Mouse (Mus musculus) heart, adult 2 months (tissue): Measurements from ENCODE around the gene Zer1. TPM values are rescaled to one million over a fixed set of nuclear protein-coding genes. Genes with fewer than 3 reads are reported as not detected.
A peak's percentile ranks its signal among the peaks of the same experiment; 100 is the strongest.
"Not testable (repeated sequence)": the region's sequence is repeated elsewhere in the genome, so short reads cannot be mapped to it uniquely, and the experiment has no call there.

Source experiments
- DNase-seq, 2 experiments: peaks; one replicate each; pipeline ENCODE4 v3.0.0; 2021
- H3K27ac ChIP-seq: fragments of 200-600 bp; 2 replicates; pipeline ENCODE4 v1.8.1; 2022
- H3K27me3 ChIP-seq: fragments of 200-500 bp; 2 replicates; pipeline ENCODE4 v1.6.1; 2012; ENCODE audit warnings: mild to moderate bottlenecking, low read length, inconsistent platforms, mixed read lengths; ENCODE audit not compliant: control insufficient read depth, insufficient read depth
- H3K36me3 ChIP-seq: fragments of 200-500 bp; 2 replicates; pipeline ENCODE4 v1.6.1; 2012; ENCODE audit warnings: low read length, inconsistent platforms; ENCODE audit not compliant: control insufficient read depth, insufficient read depth
- H3K4me1 ChIP-seq: fragments of 200-500 bp; 2 replicates; pipeline ENCODE4 v1.6.1; 2011; ENCODE audit warnings: low read length; ENCODE audit not compliant: control insufficient read depth, insufficient read depth
- H3K4me3 ChIP-seq: fragments of 200-600 bp; 2 replicates; pipeline ENCODE4 v1.8.1; 2022
- H3K79me2 ChIP-seq: fragments of 200-500 bp; replicated peaks from 2 replicates; pipeline ENCODE4 v1.6.1; 2012; ENCODE audit warnings: mild to moderate bottlenecking, inconsistent platforms, low read length, moderate library complexity, mixed read lengths; ENCODE audit not compliant: control insufficient read depth, insufficient read depth
- H3K9ac ChIP-seq: fragments of 200-500 bp; 2 replicates; pipeline ENCODE4 v1.6.1; 2012; ENCODE audit warnings: low read depth, mild to moderate bottlenecking, control low read depth, inconsistent platforms, low read length, mixed read lengths
- CTCF ChIP-seq: fragments of 200-600 bp; IDR thresholded peaks from 2 replicates; pipeline ENCODE4 v1.8.1; 2022; ENCODE audit warnings: antibody characterized with exemption, mild to moderate bottlenecking, moderate library complexity
- EP300 ChIP-seq: fragments of 200-500 bp; IDR thresholded peaks from 2 replicates; pipeline ENCODE4 v1.6.1; 2011; ENCODE audit warnings: low read depth, low read length, control low read depth; ENCODE audit not compliant: insufficient read depth
- POLR2A ChIP-seq: fragments of 200-500 bp; IDR thresholded peaks from 2 replicates; pipeline ENCODE4 v1.6.1; 2011; ENCODE audit warnings: mild to moderate bottlenecking, low read depth, low read length, control low read depth; ENCODE audit not compliant: insufficient read depth
- WGBS: fragments of 180-500 bp; shearing (Covaris S2); methylation state at CpG from one replicate; pipeline ENCODE4 v1.1.7; 2018; 5-methylcytosine and 5-hydroxymethylcytosine counted together
- intact Hi-C: fragments of 180-260 bp; cut with DNase I; formaldehyde crosslinking; loops from one replicate; pipeline ENCODE4 v1.15.1; 2025
- polyA plus RNA-seq: library from polyadenylated mRNA; depleted of rRNA; stranded (reverse); fragments of >200 nt; gene quantifications from 2 replicates; pipeline ENCODE4 v1.2.3, GENCODE M21; 2012
- total RNA-seq, 2 experiments: library from RNA; stranded (reverse); gene quantifications; 2 replicates each; pipeline ENCODE4 v1.2.3; 2021

Zer1 gene
- total and polyA plus RNA-seq, 3 experiments, result 21.9 to 45.1 (median 26.6) TPM

- not testable (repeated sequence) for DNase-seq, H3K9ac ChIP-seq, H3K79me2 ChIP-seq, H3K4me3 ChIP-seq, H3K4me1 ChIP-seq, H3K27ac ChIP-seq, H3K36me3 ChIP-seq, H3K27me3 ChIP-seq
- intact Hi-C loops, result loop anchor here (5.0 kb wide), 1 partner anchor 156 kb away; the partner anchor contains the start of genes Dolk and Nup188
- WGBS, result 48% methylated on average over 5 of the region's 5 CpGs
- 0 out of 2 replicates have a peak, but pooled peaks have one; percentile 3 for TF ChIP-seq CTCF
Measured at GRCm38 (mm10) chr2:30131240-30131639, 6.9 kb upstream of the Zer1 start.

- intact Hi-C loops, result loop anchor here (5.0 kb wide), 1 partner anchor 157 kb away; the partner anchor contains the start of genes Dolk and Nup188
- TF ChIP-seq EP300 (no peak), POLR2A (no peak), CTCF (no peak)
- DNase-seq, result no peak
- Histone ChIP-seq H3K4me3 (no peak overlapping the region), H3K27ac (no peak overlapping the region), H3K27me3 (no peaks in the 10 kb centered on the region), H3K9ac (no peak overlapping the region), H3K36me3 (peaks cover 2% of the 10 kb centered on the region; the same call in 1 of the 2 replicates), H3K79me2 (no peaks in the 10 kb centered on the region), H3K4me1 (peaks cover 4% of the 10 kb centered on the region)
- WGBS, result 78% methylated on average over 4 of the region's 4 CpGs
Measured at GRCm38 (mm10) chr2:30130156-30130555, 5.8 kb upstream of the Zer1 start.

GRCm38 (mm10) chr2:30128789-30129188, 4.4 kb upstream of the Zer1 start:
- H3K79me2 ChIP-seq, result no peaks in the 10 kb centered on the region
- no peak overlapping the region for H3K9ac ChIP-seq
- no peak for TF ChIP-seq POLR2A
- TF ChIP-seq CTCF, result peak; percentile 92
- H3K27ac ChIP-seq, result no peak overlapping the region
- no peaks in the 10 kb centered on the region for H3K27me3 ChIP-seq
- no peak for DNase-seq
- peaks cover 5% of the 10 kb centered on the region for H3K4me1 ChIP-seq
- intact Hi-C loops, result loop anchor here (1.0 to 2.0 kb wide), 2 partner anchors 34 to 142 kb away; no protein-coding TSS in a partner anchor
- 23% methylated on average over 2 of the region's 2 CpGs for WGBS
- H3K36me3 ChIP-seq, result no peaks in the 10 kb centered on the region
- H3K4me3 ChIP-seq, result no peak overlapping the region

GRCm38 (mm10) chr2:30123729-30124471, 485 bp downstream of the Zer1 start:
- intact Hi-C loops, result no loop called here
- H3K36me3 ChIP-seq, result no peaks in the 10 kb centered on the region
- no peak for TF ChIP-seq CTCF
- no peak for TF ChIP-seq POLR2A
- TF ChIP-seq EP300, result no peak
- peak overlapping the region; percentile 80 for H3K4me3 ChIP-seq
- no peaks in the 10 kb centered on the region for H3K27me3 ChIP-seq
- no peaks in the 10 kb centered on the region for H3K79me2 ChIP-seq
- DNase-seq, result no peak
- WGBS, result under 1% methylated on average over 44 of the region's 44 CpGs
- peaks cover 4% of the 10 kb centered on the region for H3K4me1 ChIP-seq
- peak overlapping the region; percentile 95 for H3K27ac ChIP-seq
- H3K9ac ChIP-seq, result peak overlapping the region; percentile 90

GRCm38 (mm10) chr2:30122766-30123165, 1.6 kb downstream of the Zer1 start:
- intact Hi-C loops, result no loop called here
- Histone ChIP-seq H3K36me3 (no peaks in the 10 kb centered on the region), H3K4me1 (peaks cover 4% of the 10 kb centered on the region), H3K79me2 (no peaks in the 10 kb centered on the region), H3K4me3 (no peak overlapping the region), H3K9ac (no peak overlapping the region), H3K27ac (no peak overlapping the region), H3K27me3 (no peaks in the 10 kb centered on the region)
- TF ChIP-seq CTCF, result no peak
- TF ChIP-seq EP300, result no peak
- TF ChIP-seq POLR2A, result no peak
- WGBS, result 81% methylated on average over 5 of the region's 5 CpGs
- DNase-seq, result no peak

- Histone ChIP-seq H3K79me2 (no peaks in the 10 kb centered on the region), H3K36me3 (no peaks in the 10 kb centered on the region), H3K27ac (no peak overlapping the region), H3K27me3 (no peaks in the 10 kb centered on the region), H3K9ac (no peak overlapping the region), H3K4me1 (peaks cover 4% of the 10 kb centered on the region), H3K4me3 (no peak overlapping the region)
- 58% methylated on average over 4 of the region's 4 CpGs for WGBS
- intact Hi-C loops, result no loop called here
- TF ChIP-seq CTCF (no peak), POLR2A (no peak), EP300 (no peak)
- no peak for DNase-seq
Measured at GRCm38 (mm10) chr2:30120269-30120668, 4.1 kb downstream of the Zer1 start.
